In the genomic region with DNA sequence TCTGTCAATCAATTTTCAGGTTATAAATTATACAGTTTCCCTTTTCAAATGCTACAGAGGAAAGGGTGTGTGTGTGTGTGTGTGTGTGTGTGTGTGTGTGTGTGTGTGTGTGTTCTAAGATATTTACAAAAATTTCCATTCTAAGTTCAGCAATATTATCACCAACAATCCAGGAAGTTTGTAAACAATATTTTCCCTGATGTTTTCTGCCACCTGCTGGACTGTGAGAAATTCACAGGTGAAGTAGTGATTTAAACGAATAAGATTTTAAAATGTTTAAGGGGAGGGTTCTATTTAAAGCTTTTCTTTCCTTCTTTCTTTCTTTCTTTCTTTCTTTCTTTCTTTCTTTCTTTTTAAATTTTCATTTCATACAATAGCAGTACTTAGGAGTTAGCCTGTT, we compare ENCODE assay signal across 11 mouse cellular contexts. TPM values are rescaled to one million over a fixed set of nuclear protein-coding genes. Genes with fewer than 3 reads are reported as not detected.
A peak's percentile ranks its signal among the peaks of the same experiment; 100 is the strongest.
DNase-seq lines count a peak whose midpoint lies in the region; ATAC-seq and TF ChIP-seq lines count a peak whose summit lies in the region.
"Had no signal": no experiment of that assay in that cellular context is flagged by ENCODE, and none has a peak within 500 bp of the region (broad histone marks: within the 10 kb centered on the region; RNA-seq: fewer than 3 reads in every experiment).

No protein-coding gene starts in this region.

- ATAC-seq in liver, postnatal 0 days: no peak
- ATAC-seq in liver, embryonic 12.5 days: no peak
- no peak for ATAC-seq in Patski

- CTCF ChIA-PET in Patski (lab: Charles Lee): interaction anchor here (1.4 to 3.9 kb wide), 3 partner anchors 9 to 21 kb away, joined by 6 to 13 read pairs (median 6); no protein-coding TSS in a partner anchor

- TF ChIP-seq POLR2A in lung, adult 2 months (IDR thresholded peaks at IDR 0.05; ENCODE audit: borderline replicate concordance, extremely low read depth, low read depth, low read length): no peak

- no peak for TF ChIP-seq EP300 in liver, postnatal 0 days (IDR thresholded peaks at IDR 0.05; ENCODE audit: low read depth)

- no peak overlapping the region for H3K9ac ChIP-seq in liver, postnatal 0 days (replicated peaks)
- no peak overlapping the region for H3K9ac ChIP-seq in liver, embryonic 12.5 days
- H3K9ac ChIP-seq: heart, embryonic 15.5 days had no signal

- TF ChIP-seq CTCF in liver, postnatal 0 days (IDR thresholded peaks at IDR 0.05; ENCODE audit: low read depth): peak; percentile 48
- peak; percentile 16 for TF ChIP-seq CTCF in Patski (IDR thresholded peaks at IDR 0.05)
- peak; percentile 18; the same call in 1 of the 2 replicates for TF ChIP-seq CTCF in lung, adult 2 months (IDR thresholded peaks at IDR 0.05; ENCODE audit: insufficient read depth, low read length)

- H3K27me3 ChIP-seq in liver, postnatal 0 days (ENCODE audit: insufficient read depth, low read length): no peaks in the 10 kb centered on the region
- H3K27me3 ChIP-seq in liver, embryonic 12.5 days (replicated peaks): no peaks in the 10 kb centered on the region
- H3K27me3 ChIP-seq in Patski: no peaks in the 10 kb centered on the region
- H3K27me3 ChIP-seq: heart, embryonic 15.5 days; megakaryocyte, embryonic 14.5 days had no signal

- in situ Hi-C loops in Patski (cut with MboI; ENCODE audit: low pct_unique_long_range_greater_than_20kb): no loop called here

- WGBS in liver, postnatal 0 days (ENCODE audit: insufficient replicate concordance): 29% methylated on average over 1 of the region's 1 CpGs
- 44% methylated on average over 1 of the region's 1 CpGs for WGBS in liver, embryonic 12.5 days (ENCODE audit: insufficient replicate concordance)
- 32% methylated on average over 1 of the region's 1 CpGs for WGBS in lung, adult 2 months

- no peaks in the 10 kb centered on the region for H3K36me3 ChIP-seq in liver, postnatal 0 days (replicated peaks; ENCODE audit: insufficient read depth, low read length)
- no peaks in the 10 kb centered on the region for H3K36me3 ChIP-seq in liver, embryonic 12.5 days
- H3K36me3 ChIP-seq: heart, embryonic 15.5 days had no signal

- no peak overlapping the region for H3K4me2 ChIP-seq in liver, postnatal 0 days (ENCODE audit: low read depth, low read length)
- H3K4me2 ChIP-seq in liver, embryonic 12.5 days: no peak overlapping the region
- H3K4me2 ChIP-seq: heart, embryonic 15.5 days had no signal

- no peak overlapping the region for H3K4me3 ChIP-seq in liver, postnatal 0 days (ENCODE audit: low read depth, low read length)
- H3K4me3 ChIP-seq in liver, embryonic 12.5 days: no peak overlapping the region
- H3K4me3 ChIP-seq in lung, adult 2 months (replicated peaks; ENCODE audit: extremely low read depth, low read depth, low read length): no peak overlapping the region
- H3K4me3 ChIP-seq: heart, embryonic 15.5 days; megakaryocyte, embryonic 14.5 days had no signal

- H3K27ac ChIP-seq in liver, postnatal 0 days (ENCODE audit: low read depth): no peak overlapping the region
- no peak overlapping the region for H3K27ac ChIP-seq in liver, embryonic 12.5 days
- H3K27ac ChIP-seq: heart, embryonic 15.5 days had no signal

- POLR2A ChIA-PET in Patski (lab: Charles Lee): interaction anchor here (0.9 kb wide), 1 partner anchor 29 kb away, joined by 4 read pairs; no protein-coding TSS in a partner anchor

- H3K4me1 ChIP-seq in liver, postnatal 0 days (ENCODE audit: insufficient read depth): no peaks in the 10 kb centered on the region
- no peaks in the 10 kb centered on the region for H3K4me1 ChIP-seq in liver, embryonic 12.5 days
- H3K4me1 ChIP-seq in lung, adult 2 months (ENCODE audit: control insufficient read depth, insufficient read depth, low read length): no peaks in the 10 kb centered on the region
- H3K4me1 ChIP-seq: heart, embryonic 15.5 days; megakaryocyte, embryonic 14.5 days had no signal

- peak; percentile 13 for DNase-seq in heart, adult 8-10 months (ENCODE audit: low spot score)
- DNase-seq in heart, adult 11 months: no peak
- no peak for DNase-seq in liver, postnatal 0 days
- DNase-seq in Patski (ENCODE audit: low read depth, low spot score): no peak
- DNase-seq in lung, adult 2 months: no peak
- no peak for DNase-seq in T-cell, adult 2 months (ENCODE audit: low spot score)
- DNase-seq in yolk sac, embryonic 10.5 days (ENCODE audit: low spot score): no peak

- no peaks in the 10 kb centered on the region for H3K9me3 ChIP-seq in liver, postnatal 0 days (ENCODE audit: low read length)
- no peaks in the 10 kb centered on the region for H3K9me3 ChIP-seq in liver, embryonic 12.5 days (replicated peaks)
- H3K9me3 ChIP-seq: heart, embryonic 15.5 days had no signal

RNA-seq across cellular contexts. Expression of a gene that starts 18.5 kb away (rescaled TPM):
- not detected for total RNA-seq in heart, adult 8-10 months (2022)
- not detected in 2 replicates for polyA plus RNA-seq in liver, postnatal 0 days (2015; fragmentation: Nextera tagmentation; extraction: Ambion mirVana)
- polyA plus RNA-seq in liver, embryonic 12.5 days (2016; fragmentation: Nextera tagmentation; extraction: Ambion mirVana): not detected in 2 replicates
- not detected for polyA plus RNA-seq in Patski (2021)
- polyA plus RNA-seq in lung, adult 2 months (2012; rRNA removed): 0.12 and 8.6 TPM in 2 replicates
- polyA plus RNA-seq: heart, embryonic 15.5 days; limb, embryonic 11.5 days had no signal
